Mouse (Mus musculus) ES-Bruce4 (cell line): ENCODE data around the gene Cd109. TPM values are rescaled to one million over a fixed set of nuclear protein-coding genes. Genes with fewer than 3 reads are reported as not detected.

Source experiments
- H3K27ac ChIP-seq: 2 replicates; pipeline ENCODE4 v1.5.1; 2012; ENCODE audit warnings: low read length, inconsistent platforms; ENCODE audit not compliant: insufficient read depth
- H3K27me3 ChIP-seq: 2 replicates; pipeline ENCODE4 v1.6.1; 2012; ENCODE audit warnings: mild to moderate bottlenecking, low read length, inconsistent platforms; ENCODE audit not compliant: control insufficient read depth, poor library complexity, insufficient read depth, severe bottlenecking
- H3K36me3 ChIP-seq: 2 replicates; pipeline ENCODE4 v1.6.1; 2012; ENCODE audit warnings: inconsistent platforms, mild to moderate bottlenecking, low read length, moderate library complexity; ENCODE audit not compliant: control insufficient read depth, poor library complexity, insufficient read depth, severe bottlenecking
- H3K4me1 ChIP-seq: one replicate; pipeline ENCODE4 v1.8.1; 2011; ENCODE audit warnings: low read length; ENCODE audit not compliant: control insufficient read depth, insufficient read depth
- H3K4me3 ChIP-seq: 2 replicates; pipeline ENCODE4 v1.5.1; 2011; ENCODE audit warnings: low read depth, mild to moderate bottlenecking, low read length
- H3K9ac ChIP-seq: 2 replicates; pipeline ENCODE4 v1.6.1; 2012; ENCODE audit warnings: low read depth, mild to moderate bottlenecking, inconsistent platforms; ENCODE audit not compliant: poor library complexity, severe bottlenecking
- H3K9me3 ChIP-seq: replicated peaks from 2 replicates; pipeline ENCODE4 v1.6.1; 2012; ENCODE audit warnings: mild to moderate bottlenecking, low read length, inconsistent platforms; ENCODE audit not compliant: control insufficient read depth, poor library complexity, insufficient read depth, severe bottlenecking
- CTCF ChIP-seq: IDR thresholded peaks from one replicate; pipeline ENCODE4 v1.8.1; 2011; ENCODE audit warnings: low read depth, low read length
- EP300 ChIP-seq: IDR thresholded peaks from 2 replicates; pipeline ENCODE4 v1.6.1; 2011; ENCODE audit warnings: low read depth, low read length; ENCODE audit not compliant: insufficient read depth
- POLR2A ChIP-seq: IDR thresholded peaks from one replicate; pipeline ENCODE4 v1.8.1; 2011; ENCODE audit warnings: low read length; ENCODE audit not compliant: insufficient read depth
- polyA plus RNA-seq: library from polyadenylated mRNA; stranded (reverse); fragments of >200 nt; gene quantifications from 2 replicates; pipeline ENCODE4 v1.2.4, GENCODE M21; 2011; ENCODE audit warnings: low read depth; ENCODE audit not compliant: missing spikeins, insufficient read depth, insufficient read length

Cd109 gene
- polyA plus RNA-seq, 1 experiment, result 5.7 TPM

DNA sequence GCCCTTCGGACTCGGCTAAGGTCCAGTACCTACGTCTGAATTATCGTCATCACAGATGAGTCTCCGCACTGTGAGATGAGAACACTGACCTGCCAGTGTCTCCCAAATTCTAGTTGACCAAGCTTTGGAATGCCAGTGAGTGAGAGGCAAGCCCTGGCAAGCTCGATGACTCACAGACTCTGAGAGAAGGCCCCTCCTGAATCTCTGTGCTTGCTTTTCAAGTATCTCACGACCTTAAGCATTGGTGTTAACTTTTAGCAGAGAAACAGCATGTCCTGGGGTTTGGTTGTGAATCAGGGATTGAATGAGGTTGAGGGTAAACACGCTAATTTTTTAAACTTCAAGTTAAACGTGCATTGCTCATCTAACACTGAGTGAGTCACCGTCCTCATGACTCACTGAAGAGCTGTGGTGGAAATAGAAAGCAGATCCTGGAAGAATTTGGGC lies 8.0 kb downstream of the Cd109 start:
- H3K9me3 ChIP-seq, result no peaks in the 10 kb centered on the region
- H3K4me1 ChIP-seq, result peaks cover 3% of the 10 kb centered on the region
- H3K36me3 ChIP-seq, result no peaks in the 10 kb centered on the region
- H3K27me3 ChIP-seq, result no peaks in the 10 kb centered on the region
- no peak overlapping the region for H3K9ac ChIP-seq
- no peak overlapping the region for H3K27ac ChIP-seq
- no peak for TF ChIP-seq EP300
- TF ChIP-seq POLR2A, result no peak
- no peak for TF ChIP-seq CTCF
- H3K4me3 ChIP-seq, result no peak overlapping the region

DNA sequence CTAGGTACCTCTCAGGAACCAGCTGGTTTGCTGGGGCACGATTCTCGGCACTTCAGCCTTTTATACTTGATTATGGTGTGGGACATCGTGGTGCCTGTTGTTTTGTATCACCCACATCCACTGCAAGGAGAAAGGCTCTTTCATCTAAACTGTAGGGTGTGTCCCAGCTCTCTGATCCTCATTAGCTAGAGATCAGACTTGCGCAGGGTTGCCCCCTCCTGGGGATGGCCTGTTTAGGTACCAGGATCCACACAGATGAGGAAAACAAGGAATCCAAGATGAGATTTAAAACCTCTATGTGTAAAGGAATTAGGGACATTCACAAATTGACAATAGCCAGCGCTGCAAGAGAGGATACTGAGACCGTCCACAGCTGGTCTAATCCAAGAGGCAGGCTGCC lies 14.6 kb downstream of the Cd109 start:
- no peak overlapping the region for H3K9ac ChIP-seq
- no peaks in the 10 kb centered on the region for H3K36me3 ChIP-seq
- no peaks in the 10 kb centered on the region for H3K4me1 ChIP-seq
- H3K4me3 ChIP-seq, result no peak overlapping the region
- no peak for TF ChIP-seq EP300
- peak; percentile 26 for TF ChIP-seq CTCF
- TF ChIP-seq POLR2A, result no peak
- H3K27ac ChIP-seq, result no peak overlapping the region
- H3K27me3 ChIP-seq, result no peaks in the 10 kb centered on the region
- no peaks in the 10 kb centered on the region for H3K9me3 ChIP-seq

DNA sequence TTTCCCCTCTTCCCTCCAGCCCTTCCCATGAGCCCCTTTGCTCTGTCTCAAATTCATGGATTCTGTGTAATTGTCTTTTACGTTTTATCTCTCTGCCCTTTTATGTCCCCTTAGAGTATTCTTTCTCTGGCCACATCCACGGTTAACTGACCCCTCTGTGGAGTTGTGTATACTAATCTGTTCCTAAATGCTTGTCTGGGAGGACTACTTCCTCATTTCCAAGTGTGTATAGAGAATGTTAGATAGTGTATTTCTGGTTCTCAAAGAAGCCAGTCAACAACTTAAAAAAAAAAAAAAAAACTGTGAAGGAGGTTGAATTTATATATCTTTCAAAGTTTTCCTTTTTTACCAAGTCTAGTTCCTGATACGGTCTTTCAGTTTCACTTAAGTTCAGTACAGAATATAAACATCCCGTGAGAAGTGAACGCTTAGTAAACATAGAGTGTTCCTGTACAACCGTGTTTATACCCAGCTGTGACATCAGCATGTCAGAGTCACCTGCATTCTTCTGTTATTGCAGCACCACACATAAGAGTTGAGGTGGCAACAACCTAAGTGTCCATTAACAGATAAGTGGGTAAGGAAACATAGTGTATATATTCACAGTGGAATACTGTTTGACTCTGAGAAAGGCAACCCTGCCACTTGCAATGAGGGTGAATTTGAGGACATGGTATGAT lies 16.5 kb downstream of the Cd109 start:
- Histone ChIP-seq H3K27ac (no peak overlapping the region), H3K9ac (no peak overlapping the region), H3K4me1 (no peaks in the 10 kb centered on the region), H3K9me3 (no peaks in the 10 kb centered on the region), H3K4me3 (no peak overlapping the region), H3K36me3 (no peaks in the 10 kb centered on the region), H3K27me3 (no peaks in the 10 kb centered on the region)
- TF ChIP-seq EP300 (no peak), POLR2A (no peak), CTCF (no peak)

DNA sequence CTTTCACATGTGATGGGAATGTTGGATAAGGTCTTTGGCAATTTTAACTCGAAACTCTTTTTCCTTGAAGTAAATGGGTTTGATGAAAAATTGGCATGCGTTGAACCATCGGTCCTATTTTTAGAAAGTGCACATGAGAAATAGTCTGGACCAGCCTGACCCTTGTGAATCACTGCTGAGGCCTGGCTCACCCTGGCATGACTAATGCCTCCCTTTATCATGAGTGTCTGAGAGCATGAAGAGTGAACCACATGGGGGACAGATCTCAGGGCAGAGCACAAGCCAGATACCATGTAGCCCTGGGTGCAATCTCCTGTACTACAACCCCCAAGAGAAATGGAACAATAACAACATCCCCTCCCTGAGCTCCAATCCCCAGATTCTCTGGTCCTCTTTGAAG lies 18.6 kb downstream of the Cd109 start:
- TF ChIP-seq EP300, result no peak
- no peak for TF ChIP-seq POLR2A
- TF ChIP-seq CTCF, result no peak

DNA sequence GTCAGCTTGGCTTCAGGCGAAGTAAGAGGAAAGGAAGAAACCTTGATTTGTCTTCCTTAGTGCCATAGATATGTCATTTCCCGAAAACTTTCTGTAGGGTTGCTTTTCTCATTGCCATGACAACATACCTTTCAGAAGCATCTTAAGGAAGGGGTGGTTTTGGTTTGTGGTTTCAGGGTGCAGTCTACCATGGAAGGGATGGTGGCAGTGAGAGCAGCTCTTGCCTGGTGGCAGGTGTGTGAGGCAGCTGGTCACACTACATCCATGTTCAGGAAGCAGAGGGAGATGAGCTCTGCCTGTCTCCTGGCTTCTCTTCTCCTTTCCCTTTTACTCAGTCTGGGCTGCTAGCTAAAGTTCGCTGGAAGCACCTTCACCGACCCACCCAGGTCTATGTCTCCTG lies 26.0 kb downstream of the Cd109 start:
- no peaks in the 10 kb centered on the region for H3K27me3 ChIP-seq
- H3K36me3 ChIP-seq, result no peaks in the 10 kb centered on the region
- H3K27ac ChIP-seq, result no peak overlapping the region
- no peak for TF ChIP-seq CTCF
- TF ChIP-seq POLR2A, result no peak
- no peak for TF ChIP-seq EP300
- no peaks in the 10 kb centered on the region for H3K9me3 ChIP-seq
- no peak overlapping the region for H3K9ac ChIP-seq
- H3K4me3 ChIP-seq, result no peak overlapping the region
- no peaks in the 10 kb centered on the region for H3K4me1 ChIP-seq

More for the DNA sequence above, 18.6 kb downstream of the Cd109 start:
- Histone ChIP-seq H3K27me3 (no peaks in the 10 kb centered on the region), H3K4me1 (no peaks in the 10 kb centered on the region), H3K27ac (no peak overlapping the region), H3K36me3 (no peaks in the 10 kb centered on the region), H3K4me3 (no peak overlapping the region), H3K9ac (no peak overlapping the region), H3K9me3 (no peaks in the 10 kb centered on the region)

DNA sequence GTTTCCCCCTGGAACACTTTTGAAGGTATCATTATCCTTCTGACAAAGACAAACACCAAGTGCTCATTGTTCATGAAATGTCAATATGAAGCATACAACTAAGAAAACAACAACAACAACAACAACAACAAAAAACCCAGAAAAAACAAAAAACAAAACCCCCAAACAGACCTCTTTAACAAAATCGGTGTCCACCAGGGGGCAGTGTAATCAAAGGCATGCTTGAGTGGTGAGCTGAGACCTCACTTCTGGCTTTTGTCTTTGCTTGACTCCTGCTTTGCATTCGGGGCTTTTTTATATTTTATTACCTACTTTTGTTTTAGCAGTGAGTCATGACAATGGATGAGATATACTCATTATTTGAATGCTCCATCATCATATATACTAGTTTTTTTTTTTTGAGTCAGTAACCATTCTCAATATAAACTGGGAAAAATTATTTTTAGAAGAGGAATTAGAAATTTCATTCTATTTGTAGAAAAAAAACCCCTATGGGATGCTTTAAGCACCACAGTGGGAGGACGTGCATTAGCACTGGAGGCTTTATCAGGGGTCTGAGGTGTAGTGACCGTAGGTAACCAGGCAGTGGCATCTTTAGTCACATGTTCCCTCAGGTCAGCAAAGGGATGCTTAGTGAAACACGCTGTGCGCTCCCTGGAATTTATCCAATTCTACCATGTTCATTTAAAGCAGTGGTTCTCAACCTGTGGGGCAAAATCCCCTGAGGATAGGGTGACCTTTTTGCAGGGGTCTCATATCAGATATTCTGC lies 30.8 kb downstream of the Cd109 start:
- Histone ChIP-seq H3K4me1 (no peaks in the 10 kb centered on the region), H3K9me3 (no peaks in the 10 kb centered on the region), H3K4me3 (no peak overlapping the region), H3K36me3 (no peaks in the 10 kb centered on the region), H3K27me3 (no peaks in the 10 kb centered on the region), H3K9ac (no peak overlapping the region), H3K27ac (no peak overlapping the region)
- TF ChIP-seq CTCF, result peak; percentile 28
- TF ChIP-seq POLR2A, result no peak
